Mouse (Mus musculus): Measurements from ENCODE around the gene Slc25a44.

DNA sequence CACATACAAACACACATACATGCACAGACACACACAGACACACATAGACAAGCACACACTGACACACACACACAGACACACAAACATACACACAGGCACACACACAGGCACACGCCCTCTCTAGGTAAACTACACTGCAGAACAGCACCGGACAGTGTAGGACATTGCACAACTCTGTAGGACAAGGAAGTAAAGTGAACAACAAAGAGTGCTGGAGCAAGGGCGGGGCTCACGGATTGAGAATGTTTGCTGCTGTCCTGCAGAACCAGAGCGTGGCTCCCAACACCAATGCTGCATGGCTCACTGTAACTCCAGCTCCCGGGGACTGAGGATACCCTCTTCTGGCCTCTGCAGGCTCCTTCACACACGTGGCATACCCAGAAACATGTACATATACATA, 17.9 kb upstream of the Slc25a44 start:
- TF ChIP-seq CTCF (IDR thresholded peaks at IDR 0.05; ENCODE audit: control insufficient read depth, insufficient read depth, insufficient replicate concordance, low read depth, low read length), result no peak
- TF ChIP-seq POLR2A (IDR thresholded peaks at IDR 0.05; ENCODE audit: control insufficient read depth, low read depth, low read length), result no peak
